Mouse (Mus musculus): Measurements from ENCODE around the gene Ppp1r3c. TPM values are rescaled to one million over a fixed set of nuclear protein-coding genes. Genes with fewer than 3 reads are reported as not detected.

The Ppp1r3c gene
- not detected for total RNA-seq (2023)

GRCm38 (mm10) chr19:36736537-36736936, at the start of gene Ppp1r3c:
Gene Ppp1r3c, minus strand, starts transcription at chr19:36736653.

Other genes starting within 250 kb of the Ppp1r3c start
- gene Hectd2, start 182.0 kb downstream of the Ppp1r3c start, total RNA-seq (2023): 2.3 TPM
- gene Tnks2, start 97.6 kb upstream of the Ppp1r3c start, total RNA-seq (2023): 139 TPM
- 0.37 TPM for gene Fgfbp3, start 183.0 kb upstream of the Ppp1r3c start, total RNA-seq (2023)
- gene Btaf1, start 189.4 kb upstream of the Ppp1r3c start, total RNA-seq (2023): 33.0 TPM